In the genomic region with DNA sequence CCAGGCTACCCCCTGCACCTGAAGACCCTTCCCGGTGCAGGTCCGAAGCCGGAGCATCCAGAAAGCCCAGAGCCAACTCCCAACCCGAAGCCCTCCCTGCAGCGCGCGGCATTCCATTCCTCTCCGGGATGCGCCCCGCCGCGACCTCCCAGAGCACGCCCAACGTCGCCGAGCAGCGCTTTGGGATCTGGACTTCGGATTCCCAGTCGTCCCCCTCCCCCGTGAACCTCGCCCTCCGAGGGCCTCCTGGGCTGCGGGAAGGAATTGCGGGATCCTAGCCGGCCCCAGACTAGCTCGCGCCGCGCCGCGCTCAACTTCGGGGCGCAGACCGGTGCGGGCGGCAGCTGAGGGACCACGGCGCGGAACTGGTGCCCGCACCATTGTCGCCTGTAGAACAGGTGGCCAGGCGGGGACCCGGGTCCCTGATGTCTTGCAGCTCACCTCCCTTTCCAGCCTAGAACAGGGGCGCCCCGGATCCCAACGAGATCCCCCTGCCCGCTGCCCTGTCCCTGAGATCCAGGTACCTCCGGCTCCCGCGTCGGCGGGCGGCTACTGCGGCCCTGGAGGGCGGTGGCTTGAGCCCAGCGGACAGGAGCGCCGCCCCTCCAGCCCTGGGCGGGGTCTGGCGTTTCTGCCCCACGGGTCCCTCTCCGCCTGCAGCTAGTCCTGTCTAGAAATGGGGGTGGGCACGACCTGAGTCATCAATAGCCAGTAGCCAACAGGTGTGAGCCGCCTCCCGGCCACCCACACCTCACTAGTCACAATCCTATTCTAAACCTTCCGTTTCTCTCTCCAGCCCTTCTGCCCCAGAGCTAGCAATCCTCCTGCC, we compare ENCODE assay signal across 8 mouse cellular contexts. TPM values are rescaled to one million over a fixed set of nuclear protein-coding genes. Genes with fewer than 3 reads are reported as not detected.
DNase-seq lines count a peak whose midpoint lies in the region; ATAC-seq lines count a peak whose summit lies in the region.

A gene (minus strand): TSS at position 599 of the 829 bp plus-strand sequence.

- peaks cover 58% of the 10 kb centered on the region for H3K27me3 ChIP-seq in erythroblast, embryonic 14.5 days (ENCODE audit: control insufficient read depth)
- H3K27me3 ChIP-seq in forebrain, embryonic 11.5 days (ENCODE audit: control insufficient read depth, insufficient read depth, low read length), result peaks cover 28% of the 10 kb centered on the region
- H3K27me3 ChIP-seq in midbrain, embryonic 11.5 days (ENCODE audit: control insufficient read depth, insufficient read depth, low read length), result peaks cover 20% of the 10 kb centered on the region

- intact Hi-C loops in heart, postnatal 10 days (cut with DNase I), result no loop called here

- peak within 1 kb of the TSS; percentile 26 for H3K4me3 ChIP-seq in erythroblast, embryonic 14.5 days (replicated peaks)
- peak within 1 kb of the TSS; percentile 44 for H3K4me3 ChIP-seq in forebrain, embryonic 11.5 days (ENCODE audit: low read depth, low read length)
- H3K4me3 ChIP-seq in midbrain, embryonic 11.5 days (ENCODE audit: low read depth, low read length), result peak within 1 kb of the TSS; percentile 44

- peaks cover 11% of the 10 kb centered on the region for H3K9me3 ChIP-seq in erythroblast, embryonic 14.5 days (ENCODE audit: control insufficient read depth, low read length)
- no peaks in the 10 kb centered on the region for H3K9me3 ChIP-seq in forebrain, embryonic 11.5 days (ENCODE audit: control insufficient read depth, low read length)
- H3K9me3 ChIP-seq in midbrain, embryonic 11.5 days (ENCODE audit: control insufficient read depth, low read length), result no peaks in the 10 kb centered on the region

- H3K36me3 ChIP-seq in erythroblast, embryonic 14.5 days (ENCODE audit: control insufficient read depth), result no peaks in the 10 kb centered on the region
- no peaks in the 10 kb centered on the region for H3K36me3 ChIP-seq in forebrain, embryonic 11.5 days (ENCODE audit: control insufficient read depth, insufficient read depth, low read length)
- no peaks in the 10 kb centered on the region for H3K36me3 ChIP-seq in midbrain, embryonic 11.5 days (ENCODE audit: control insufficient read depth, insufficient read depth, low read length)

- DNase-seq in forebrain, embryonic 11.5 days (ENCODE audit: low spot score), result peak; percentile 65
- peak; percentile 42 to 54 for DNase-seq in heart, postnatal 10 days
- DNase-seq in kidney, postnatal 36 days, result peak; percentile 80 to 85
- peak; percentile 93 for DNase-seq in midbrain, embryonic 11.5 days (ENCODE audit: low spot score, missing footprints)
- DNase-seq in urinary bladder, adult 2 months (ENCODE audit: low spot score), result peak; percentile 70

- H3K9ac ChIP-seq in forebrain, embryonic 11.5 days (ENCODE audit: low read length), result peak within 1 kb of the TSS; percentile 51
- H3K9ac ChIP-seq in midbrain, embryonic 11.5 days (ENCODE audit: low read length), result peak within 1 kb of the TSS; percentile 48

- no peak within 1 kb of the TSS for H3K27ac ChIP-seq in forebrain, embryonic 11.5 days (ENCODE audit: low read depth, low read length)
- H3K27ac ChIP-seq in midbrain, embryonic 11.5 days (ENCODE audit: low read depth, low read length), result no peak within 1 kb of the TSS

- WGBS in forebrain, embryonic 11.5 days, result 1% methylated on average over 61 of the region's 66 CpGs
- 2% methylated on average over 64 of the region's 66 CpGs for WGBS in midbrain, embryonic 11.5 days

- peaks cover 9% of the 10 kb centered on the region for H3K4me1 ChIP-seq in erythroblast, embryonic 14.5 days (ENCODE audit: control insufficient read depth)
- H3K4me1 ChIP-seq in forebrain, embryonic 11.5 days (replicated peaks; ENCODE audit: control insufficient read depth, insufficient read depth, low read length), result peaks cover 4% of the 10 kb centered on the region; the same call in 1 of the 2 replicates
- H3K4me1 ChIP-seq in midbrain, embryonic 11.5 days (ENCODE audit: control insufficient read depth, insufficient read depth, low read length), result peaks cover 7% of the 10 kb centered on the region; the same call in 1 of the 2 replicates

- H3K4me2 ChIP-seq in forebrain, embryonic 11.5 days (ENCODE audit: low read depth, low read length, severe bottlenecking), result peak within 1 kb of the TSS; percentile 94
- peak within 1 kb of the TSS; percentile 91 for H3K4me2 ChIP-seq in midbrain, embryonic 11.5 days

- no peak for ATAC-seq in erythroblast, adult 5-6 weeks (replicated peaks; ENCODE audit: low FRiP score, poor library complexity, severe bottlenecking)
- no peak for ATAC-seq in forebrain, embryonic 11.5 days (replicated peaks; ENCODE audit: low FRiP score)
- no peak; the same call in 1 of the 2 replicates for ATAC-seq in midbrain, embryonic 11.5 days (ENCODE audit: low FRiP score)
- ATAC-seq in inflammation-experienced regulatory T-cells, adult 6 months, result no peak

RNA-seq across cellular contexts. Expression of the gene that starts here (rescaled TPM):
- not detected in 2 replicates for polyA plus RNA-seq in erythroblast, embryonic 14.5 days (2012)
- not detected in 2 replicates for total RNA-seq in erythroblast, adult 5-6 weeks (2015; ENCODE audit: low replicate concordance)
- total RNA-seq in erythroblast, adult 5-6 weeks (2017; ENCODE audit: low replicate concordance), result 0.28 and 0.34 TPM in 2 replicates
- 1.1 and 1.7 TPM in 2 replicates for polyA plus RNA-seq in forebrain, embryonic 11.5 days (2014; fragmentation: Nextera tagmentation; extraction: Ambion mirVana)
- total RNA-seq in heart, postnatal 10 days (2021), result 1 to 10 TPM; 5.3 to 7.5 TPM
- polyA plus RNA-seq in midbrain, embryonic 11.5 days (2014; fragmentation: Nextera tagmentation; extraction: Ambion mirVana), result 1.4 and 1.6 TPM in 2 replicates
- 98.2 and 126 TPM in 2 replicates for polyA plus RNA-seq in urinary bladder, adult 2 months (2012; rRNA removed)
- polyA plus RNA-seq in inflammation-experienced regulatory T-cells, adult 6 months (2017; shearing (Covaris generic)), result not detected

Comparison
In these comparisons a context has a peak if more than half of its experiments do, and no peak if none do; other contexts are left out.
1. RNA of the gene that starts here (total RNA-seq): 5.3 to 7.5 TPM in heart, postnatal 10 days; 0.28 to 0.34 TPM in erythroblast, adult 5-6 weeks; every median in the first group is over 4 times any median in the second.
2. RNA of the gene that starts here (polyA plus RNA-seq): 98.2 to 126 TPM in urinary bladder, adult 2 months; 1.1 to 1.7 TPM in forebrain, embryonic 11.5 days, 1.4 to 1.6 TPM in midbrain, embryonic 11.5 days, not detected in erythroblast, embryonic 14.5 days and not detected in inflammation-experienced regulatory T-cells, adult 6 months; every median in the first group is over 10 times any median in the second.
3. Peak in every context shown above with its lines, with median percentiles within 50 percentile points of each other: H3K4me3 ChIP-seq and DNase-seq.